Mouse (Mus musculus) layer of hippocampus, adult 2 months (tissue): ENCODE results near the gene Gm572. TPM values are rescaled to one million over a fixed set of nuclear protein-coding genes. Genes with fewer than 3 reads are reported as not detected.

Source experiments
- DNase-seq, 2 experiments: peaks; one replicate each; pipeline ENCODE4 v3.0.0; 2022; ENCODE audit warnings: low spot score in 2 of 2
- H3K27ac ChIP-seq: fragments of 200-600 bp; 2 replicates; pipeline ENCODE4 v1.8.1; 2022
- H3K4me3 ChIP-seq: fragments of 200-600 bp; 2 replicates; pipeline ENCODE4 v1.8.1; 2022; ENCODE audit warnings: mild to moderate bottlenecking
- CTCF ChIP-seq: fragments of 200-600 bp; conservative IDR thresholded peaks from 2 replicates; pipeline ENCODE4 v1.8.1; 2022; ENCODE audit warnings: antibody characterized with exemption, mild to moderate bottlenecking, moderate library complexity
- long read RNA-seq, 2 experiments: library from polyadenylated mRNA; stranded (forward); transcript quantifications; one replicate each; pipeline ENCODE4 v2.0.0; 2021; ENCODE audit warnings: borderline mapping rate in 2 of 2
- total RNA-seq, 2 experiments: library from RNA; stranded (reverse); gene quantifications; 2 replicates each; pipeline ENCODE4 v1.2.3; 2021

Gm572 gene
- total RNA-seq: not detected
- long read RNA-seq, experiment 1: 0 reads
- long read RNA-seq, experiment 2: 0 reads

GRCm38 (mm10) chr4:148643291-148644156 lies at the start of gene Gm572:
Gene Gm572 (plus strand): TSS chr4:148643317.
- Histone ChIP-seq H3K4me3 (peak within 1 kb of the TSS; percentile 44), H3K27ac (no peak within 1 kb of the TSS)
- TF ChIP-seq CTCF: no peak
- DNase-seq: no peak

GRCm38 (mm10) chr4:148593996-148594395 lies 49.1 kb upstream of the Gm572 start:
- TF ChIP-seq CTCF: no peak
- no peak overlapping the region for H3K27ac ChIP-seq
- DNase-seq: no peak

GRCm38 (mm10) chr4:148595916-148596315 lies 47.2 kb upstream of the Gm572 start:
- no peak for DNase-seq
- TF ChIP-seq CTCF: no peak
- H3K27ac ChIP-seq: no peak overlapping the region
- H3K4me3 ChIP-seq: no peak overlapping the region

More at GRCm38 (mm10) chr4:148593996-148594395, 49.1 kb upstream of the Gm572 start:
- no peak overlapping the region for H3K4me3 ChIP-seq

- no peak for TF ChIP-seq CTCF
- no peak for DNase-seq
- no peak overlapping the region for H3K4me3 ChIP-seq
- H3K27ac ChIP-seq: no peak overlapping the region
Measured at GRCm38 (mm10) chr4:148596731-148597130, 46.4 kb upstream of the Gm572 start.

GRCm38 (mm10) chr4:148598826-148599225 lies 44.3 kb upstream of the Gm572 start:
- no peak for TF ChIP-seq CTCF
- Histone ChIP-seq H3K4me3 (no peak overlapping the region), H3K27ac (no peak overlapping the region)
- no peak for DNase-seq

GRCm38 (mm10) chr4:148600316-148600715 lies 42.8 kb upstream of the Gm572 start:
- Histone ChIP-seq H3K27ac (no peak overlapping the region), H3K4me3 (no peak overlapping the region)
- no peak for DNase-seq
- TF ChIP-seq CTCF: no peak

- Histone ChIP-seq H3K27ac (0 out of 2 replicates have a peak overlapping the region, but pooled peaks have one; percentile 15), H3K4me3 (no peak overlapping the region)
- DNase-seq: no peak
- no peak for TF ChIP-seq CTCF
Measured at GRCm38 (mm10) chr4:148601871-148602270, 41.2 kb upstream of the Gm572 start.

GRCm38 (mm10) chr4:148602357-148603120 lies 40.6 kb upstream of the Gm572 start, which contains the start of gene Masp2:
Gene Masp2 (plus strand): TSS chr4:148602554.
- DNase-seq: no peak
- TF ChIP-seq CTCF: no peak
- no peak within 1 kb of the TSS for H3K4me3 ChIP-seq
- peak within 1 kb of the TSS; percentile 88 for H3K27ac ChIP-seq

- no peak for DNase-seq
- no peak for TF ChIP-seq CTCF
- H3K27ac ChIP-seq: peak overlapping the region; percentile 88
- H3K4me3 ChIP-seq: no peak overlapping the region
Measured at GRCm38 (mm10) chr4:148603376-148604139, 39.6 kb upstream of the Gm572 start.

- Histone ChIP-seq H3K27ac (peak overlapping the region; percentile 88), H3K4me3 (no peak overlapping the region)
- DNase-seq: peak; percentile 68 to 86
- no peak for TF ChIP-seq CTCF
Measured at GRCm38 (mm10) chr4:148604141-148604540, 39.0 kb upstream of the Gm572 start.

- Histone ChIP-seq H3K4me3 (no peak overlapping the region), H3K27ac (peak overlapping the region; percentile 88)
- DNase-seq: peak in 1 of 2 experiments; percentile 68
- peak; percentile 87 for TF ChIP-seq CTCF
Measured at GRCm38 (mm10) chr4:148604541-148605165, 38.5 kb upstream of the Gm572 start.

GRCm38 (mm10) chr4:148607758-148608157 lies 35.4 kb upstream of the Gm572 start:
- DNase-seq: peak; percentile 66 to 83
- H3K4me3 ChIP-seq: no peak overlapping the region
- 0 out of 2 replicates have a peak overlapping the region, but pooled peaks have one; percentile 14 for H3K27ac ChIP-seq
- TF ChIP-seq CTCF: peak; percentile 97
